Mouse (Mus musculus) WW6 (cell line): Measurements from ENCODE around the gene Pex11g.

ENCODE experiments used
- DNase-seq: peaks from one replicate; pipeline ENCODE4 v3.0.0-alpha.2; 2013; ENCODE audit warnings: low read depth, low spot score

Gene Pex11g

GRCm38 (mm10) chr8:3481605-3482004, 14.1 kb upstream of the Pex11g start:
- DNase-seq: no peak

DNA sequence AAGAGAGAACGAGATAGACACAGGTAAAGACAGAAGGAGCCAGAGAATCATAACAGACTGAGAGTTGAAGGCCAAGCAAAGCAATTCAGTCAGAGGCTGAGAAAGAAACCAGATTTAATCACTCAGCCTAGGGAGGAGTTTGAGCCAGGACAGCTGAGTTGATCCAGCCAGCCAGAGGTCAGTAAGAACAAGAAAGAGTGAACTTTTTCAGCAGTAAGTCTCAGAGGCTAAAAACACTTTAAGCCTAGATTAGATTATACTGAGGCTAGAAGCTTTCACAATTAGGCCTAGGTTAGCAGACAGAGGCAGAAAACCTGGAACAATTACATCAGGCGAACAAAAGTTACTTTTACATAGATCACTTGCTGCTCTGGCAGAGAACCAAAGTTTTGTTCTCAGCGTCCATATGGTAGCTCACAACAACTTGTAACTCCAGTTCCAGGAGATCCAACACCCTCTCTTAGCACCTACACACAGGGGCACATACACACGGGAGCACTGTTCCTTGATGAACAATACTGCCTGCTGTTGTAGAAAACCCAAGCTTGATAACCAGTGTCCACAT, 12.8 kb upstream of the Pex11g start:
- no peak for DNase-seq

GRCm38 (mm10) chr8:3475715-3476429, 8.4 kb upstream of the Pex11g start:
- no peak for DNase-seq

DNA sequence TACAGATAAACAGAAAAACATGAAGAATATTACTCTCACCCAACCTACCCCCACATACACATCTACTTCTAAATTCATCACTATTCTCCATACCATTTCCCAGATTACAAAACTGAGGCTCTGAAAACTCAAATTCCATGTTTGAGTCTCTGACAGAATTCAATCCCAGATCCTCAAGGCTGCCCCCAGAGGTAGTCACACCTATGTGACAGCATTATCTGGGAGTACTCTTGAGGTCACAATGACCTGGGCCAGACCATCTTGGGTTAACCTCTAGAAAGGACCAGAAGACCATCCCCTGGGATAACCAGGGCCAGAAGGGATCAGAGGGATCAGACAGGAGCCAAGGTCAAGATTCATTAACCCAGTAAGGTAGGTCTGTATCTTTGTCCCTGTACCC, 3.1 kb upstream of the Pex11g start, which contains the start of gene Tex45:
Gene Tex45 (plus strand): TSS at position 301 of the 400 bp plus-strand sequence.
- DNase-seq: no peak

GRCm38 (mm10) chr8:3468838-3469237, 1.4 kb upstream of the Pex11g start:
- no peak for DNase-seq

DNA sequence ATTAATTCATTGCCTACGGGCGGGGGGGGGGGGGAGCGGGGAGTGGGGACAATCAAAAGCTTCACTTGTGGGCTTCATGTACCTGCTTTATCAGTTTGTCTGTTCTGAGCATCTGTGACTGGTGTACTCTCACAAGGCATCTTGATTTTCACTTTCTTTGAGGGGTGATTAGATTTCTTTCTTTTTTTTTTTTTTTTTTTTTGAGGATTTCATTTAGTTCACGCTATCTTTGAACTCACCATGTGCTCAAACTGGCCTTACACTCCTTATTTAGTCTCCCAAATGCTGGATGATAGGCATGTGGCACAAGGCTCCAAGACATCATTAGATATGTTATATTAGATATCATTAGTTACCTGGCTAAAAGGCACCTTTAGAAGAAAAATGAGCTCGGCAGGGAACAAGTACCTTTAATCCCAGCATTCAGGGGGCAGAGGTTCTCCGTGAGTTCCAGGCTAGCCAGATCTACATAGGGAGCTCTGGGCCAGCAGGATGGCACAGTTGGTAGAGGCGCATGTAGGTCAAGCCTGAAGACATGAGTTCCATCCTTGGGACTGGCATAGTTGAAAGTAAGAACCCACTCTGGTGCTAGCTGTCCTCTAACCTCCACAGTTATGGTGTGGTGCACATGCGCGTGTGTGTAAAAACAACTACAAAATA, 536 bp upstream of the Pex11g start:
- DNase-seq: no peak

- DNase-seq: no peak
These were observed 3.2 kb downstream of the Pex11g start for GRCm38 (mm10) chr8:3464309-3464708.

DNA sequence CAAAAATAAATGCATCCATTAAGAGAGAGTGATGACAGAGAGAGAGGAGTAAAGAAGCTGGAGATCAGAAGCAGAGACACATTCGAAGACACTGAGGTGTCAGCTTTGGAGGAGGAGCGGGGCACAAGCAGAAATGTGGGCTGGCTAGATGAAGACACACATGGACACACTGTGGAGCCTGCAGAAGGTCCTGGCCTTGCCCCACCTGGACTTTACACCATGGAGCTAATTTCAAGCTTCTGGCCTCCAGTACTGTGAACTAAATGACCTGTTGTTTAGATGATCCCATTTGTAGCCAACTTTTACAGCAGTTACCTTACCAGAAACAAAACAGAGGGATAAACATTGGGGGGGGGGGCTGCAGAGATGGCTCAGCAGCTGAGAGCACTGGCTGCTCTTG, 4.2 kb downstream of the Pex11g start:
- DNase-seq: no peak

- no peak for DNase-seq
These were observed 15.5 kb downstream of the Pex11g start for GRCm38 (mm10) chr8:3451992-3452391.

DNA sequence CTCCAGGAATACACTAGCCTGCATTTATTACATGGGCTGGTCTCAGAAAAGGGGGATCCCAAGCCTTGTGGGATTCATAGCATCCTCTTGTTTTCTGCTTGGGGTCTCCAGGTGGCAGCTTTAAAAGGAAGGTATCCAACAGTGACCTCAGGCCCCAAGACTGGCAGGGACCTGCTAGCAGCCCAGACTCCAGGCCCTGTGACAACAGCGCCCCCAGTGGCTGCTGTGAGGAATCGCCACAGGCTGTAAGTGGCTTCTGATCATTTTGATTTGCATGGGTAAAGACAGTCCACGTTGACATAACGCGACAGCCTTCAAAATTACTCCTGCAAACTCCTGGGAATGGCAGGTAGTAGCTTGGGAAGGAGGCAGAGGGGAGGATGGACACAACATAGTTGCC, 16.8 kb downstream of the Pex11g start:
- DNase-seq: peak; percentile 61

GRCm38 (mm10) chr8:3449226-3449625, 18.3 kb downstream of the Pex11g start:
- DNase-seq: no peak

DNA sequence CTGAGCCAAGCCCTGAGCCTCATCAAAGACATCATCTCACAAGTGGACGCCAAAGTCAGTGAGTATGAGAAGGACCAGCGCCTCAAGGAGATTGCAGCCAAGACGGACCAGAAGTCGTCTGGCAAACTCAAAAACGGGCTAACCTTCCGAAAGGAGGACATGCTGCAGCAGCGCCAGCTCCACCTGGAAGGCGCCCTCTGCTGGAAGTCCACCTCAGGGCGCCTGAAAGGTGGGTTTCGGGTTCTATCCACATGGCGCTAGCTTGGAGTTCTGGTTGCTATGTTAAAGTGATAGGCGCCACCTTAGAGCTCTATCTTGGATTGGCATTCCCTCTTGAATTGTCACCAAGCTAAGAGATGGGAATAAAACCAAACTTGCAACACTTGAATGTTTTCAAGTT, 28.0 kb downstream of the Pex11g start:
- peak; percentile 47 for DNase-seq

- DNase-seq: no peak
These were observed 31.0 kb downstream of the Pex11g start for GRCm38 (mm10) chr8:3436492-3436891.

GRCm38 (mm10) chr8:3431113-3431512, 36.4 kb downstream of the Pex11g start:
- DNase-seq: no peak

GRCm38 (mm10) chr8:3429966-3430365, 37.5 kb downstream of the Pex11g start:
- DNase-seq: no peak

GRCm38 (mm10) chr8:3428426-3428825, 39.1 kb downstream of the Pex11g start:
- DNase-seq: no peak

GRCm38 (mm10) chr8:3426211-3426610, 41.3 kb downstream of the Pex11g start:
- no peak for DNase-seq

GRCm38 (mm10) chr8:3425217-3425616, 42.3 kb downstream of the Pex11g start:
- no peak for DNase-seq

GRCm38 (mm10) chr8:3421507-3421906, 46.0 kb downstream of the Pex11g start:
- no peak for DNase-seq

DNA sequence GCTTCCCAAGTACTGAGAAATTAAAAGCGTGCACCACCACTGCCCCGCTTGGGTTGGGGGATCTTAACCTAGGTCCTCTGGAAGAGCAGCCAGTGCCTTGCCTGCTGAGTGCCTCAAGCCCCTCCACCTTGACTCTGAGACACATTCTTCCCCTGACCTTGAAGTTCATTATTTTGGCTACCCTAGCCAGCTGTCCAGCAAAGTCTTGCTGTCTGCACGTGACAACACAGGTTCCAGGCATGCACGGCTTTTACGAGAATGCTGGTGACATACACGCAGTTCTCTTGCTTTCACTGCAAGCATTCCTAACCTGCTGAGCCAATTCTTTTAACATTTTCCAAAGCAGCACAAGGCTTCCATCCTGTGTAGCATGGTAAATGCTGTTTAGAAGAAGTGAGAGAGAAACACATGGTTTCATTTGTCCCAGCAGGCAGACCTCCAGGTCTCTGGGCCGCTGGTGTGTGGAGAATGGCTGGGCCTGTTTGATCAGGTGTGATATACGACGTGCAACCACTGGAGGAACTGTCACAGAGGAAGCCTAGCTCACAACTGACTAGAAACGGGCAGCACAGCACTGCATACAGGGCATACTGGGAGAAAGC, 47.3 kb downstream of the Pex11g start:
- no peak for DNase-seq

GRCm38 (mm10) chr8:3418101-3418500, 49.4 kb downstream of the Pex11g start:
- DNase-seq: no peak

DNA sequence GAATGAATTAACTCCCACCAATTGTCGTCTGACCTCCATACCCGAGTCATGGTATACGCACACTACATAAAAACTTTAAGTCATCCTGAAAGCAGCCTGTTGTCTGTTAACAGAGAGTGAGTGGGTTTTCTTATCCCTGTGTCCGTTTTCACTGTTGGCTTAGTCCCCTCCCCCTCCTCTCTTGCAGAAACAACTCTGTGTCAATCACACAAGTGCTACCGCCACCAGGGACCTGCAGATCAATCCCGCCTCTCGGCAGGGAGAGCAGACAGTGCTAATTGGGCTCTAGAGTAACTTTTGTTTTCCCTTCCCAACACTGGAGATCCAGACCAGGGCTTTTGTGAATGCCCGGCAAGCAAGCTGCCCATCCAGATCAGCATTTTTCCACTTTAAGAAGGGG, 50.0 kb downstream of the Pex11g start:
- no peak for DNase-seq

- DNase-seq: no peak
These were observed 50.6 kb downstream of the Pex11g start for GRCm38 (mm10) chr8:3416846-3417245.
